Mouse (Mus musculus): ENCODE results near the gene Eif5. TPM values are rescaled to one million over a fixed set of nuclear protein-coding genes. Genes with fewer than 3 reads are reported as not detected.

Gene Eif5
- total and polyA plus RNA-seq, 3 experiments = 39.4 to 170 (median 160) TPM

- peaks cover 30% of the 10 kb centered on the region for H3K36me3 ChIP-seq (ENCODE audit: control insufficient read depth, insufficient read depth, low read length)
- H3K4me3 ChIP-seq = peak overlapping the region; percentile 65
- intact Hi-C loops (cut with DNase I) = loop anchor here (2.0 kb wide), 1 partner anchor 37 kb away; the partner anchor contains the start of gene Mark3
- H3K27me3 ChIP-seq (ENCODE audit: control insufficient read depth, insufficient read depth, low read length) = no peaks in the 10 kb centered on the region
- peak overlapping the region; percentile 95 for H3K27ac ChIP-seq
- WGBS = under 1% methylated on average over 22 of the region's 22 CpGs
- no peak for DNase-seq
- H3K79me2 ChIP-seq (replicated peaks; ENCODE audit: control insufficient read depth, insufficient read depth, low read length) = 0 out of 2 replicates have a peak, but pooled peaks cover 3% of the 10 kb centered on the region
- H3K9ac ChIP-seq (ENCODE audit: low read depth, low read length) = peak overlapping the region; percentile 96
- no peak for TF ChIP-seq EP300 (IDR thresholded peaks at IDR 0.05; ENCODE audit: insufficient read depth, low read depth, low read length)
- no peak for TF ChIP-seq POLR2A (IDR thresholded peaks at IDR 0.05; ENCODE audit: insufficient read depth, low read depth, low read length)
- no peak for TF ChIP-seq CTCF (IDR thresholded peaks at IDR 0.05)
- H3K4me1 ChIP-seq (ENCODE audit: control insufficient read depth, insufficient read depth, low read length) = peaks cover 2% of the 10 kb centered on the region
Observed at GRCm38 (mm10) chr12:111537341-111537740, 475 bp upstream of the Eif5 start.

DNA sequence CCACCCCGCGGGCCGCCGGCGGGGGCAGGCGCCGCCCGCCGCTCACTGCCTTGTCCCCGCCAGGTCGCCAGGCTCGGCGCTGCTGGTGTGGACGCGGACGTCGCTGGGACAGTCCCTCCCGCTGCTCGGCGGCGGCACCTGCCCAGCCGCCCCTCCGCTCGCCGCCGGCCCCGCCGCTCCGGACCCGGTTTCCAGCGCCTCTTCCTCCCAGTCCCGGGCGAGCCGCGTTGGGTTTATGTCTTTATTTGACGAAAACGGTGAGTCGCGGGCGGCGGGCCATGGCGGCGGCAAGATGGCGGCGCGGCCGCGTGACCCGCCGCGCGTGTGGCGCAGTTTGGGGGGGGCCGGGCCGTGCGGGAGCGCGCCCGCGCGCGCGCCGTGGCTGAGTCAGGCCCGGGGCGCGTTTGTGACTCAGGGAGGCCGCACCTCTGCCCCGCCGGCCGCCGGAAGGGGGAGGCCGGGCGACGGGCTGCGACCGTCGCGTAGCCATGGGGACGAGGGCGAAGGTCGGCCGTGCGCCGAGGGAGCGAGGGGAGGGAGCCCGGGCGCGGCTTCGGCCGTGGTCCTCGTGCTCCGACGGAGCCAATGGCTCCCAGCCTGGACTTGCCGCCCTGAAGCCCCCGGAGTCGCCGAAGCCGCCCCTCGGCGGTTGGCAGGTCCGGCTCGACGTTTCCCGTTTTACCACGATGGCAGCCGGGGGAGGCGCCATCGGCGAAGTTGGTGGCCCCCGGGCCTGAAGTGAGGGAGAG is 650 bp downstream of the Eif5 start:
- WGBS = under 1% methylated on average over 108 of the region's 111 CpGs

DNA sequence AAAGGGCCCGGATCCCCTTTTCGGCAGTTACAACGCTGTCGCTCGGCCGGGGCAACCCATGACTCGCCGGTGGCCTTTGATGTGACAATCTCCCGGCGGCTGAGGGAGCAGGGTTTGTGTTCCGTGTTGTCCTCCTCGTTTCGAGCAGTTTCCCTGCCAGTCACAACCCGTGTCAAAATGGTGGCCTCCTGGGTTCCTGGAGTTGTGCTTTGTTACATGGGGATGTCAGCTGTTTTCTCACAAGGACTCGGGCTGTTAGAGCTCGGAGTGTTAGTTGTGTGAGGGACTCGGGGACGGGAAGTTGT is 1.2 kb downstream of the Eif5 start:
- H3K27me3 ChIP-seq (ENCODE audit: control insufficient read depth, insufficient read depth, low read length) = no peaks in the 10 kb centered on the region
- intact Hi-C loops (cut with DNase I) = no loop called here
- H3K36me3 ChIP-seq (ENCODE audit: control insufficient read depth, insufficient read depth, low read length) = peaks cover 41% of the 10 kb centered on the region
- H3K4me3 ChIP-seq = peak overlapping the region; percentile 77
- peak overlapping the region; percentile 99 for H3K27ac ChIP-seq
- no peak for DNase-seq
- H3K79me2 ChIP-seq (replicated peaks; ENCODE audit: control insufficient read depth, insufficient read depth, low read length) = peaks cover 3% of the 10 kb centered on the region; the same call in 1 of the 2 replicates
- 2% methylated on average over 18 of the region's 18 CpGs for WGBS
- TF ChIP-seq EP300 (IDR thresholded peaks at IDR 0.05; ENCODE audit: insufficient read depth, low read depth, low read length) (no peak), POLR2A (IDR thresholded peaks at IDR 0.05; ENCODE audit: insufficient read depth, low read depth, low read length) (no peak), CTCF (IDR thresholded peaks at IDR 0.05) (no peak)
- peaks cover 2% of the 10 kb centered on the region for H3K4me1 ChIP-seq (ENCODE audit: control insufficient read depth, insufficient read depth, low read length)
- H3K9ac ChIP-seq (ENCODE audit: low read depth, low read length) = peak overlapping the region; percentile 90

More for the DNA sequence above, 650 bp downstream of the Eif5 start:
- H3K4me1 ChIP-seq (ENCODE audit: control insufficient read depth, insufficient read depth, low read length) = peaks cover 2% of the 10 kb centered on the region
- no peaks in the 10 kb centered on the region for H3K27me3 ChIP-seq (ENCODE audit: control insufficient read depth, insufficient read depth, low read length)
- H3K9ac ChIP-seq (ENCODE audit: low read depth, low read length) = peak overlapping the region; percentile 90
- TF ChIP-seq POLR2A (IDR thresholded peaks at IDR 0.05; ENCODE audit: insufficient read depth, low read depth, low read length) (no peak), CTCF (IDR thresholded peaks at IDR 0.05) (no peak), EP300 (IDR thresholded peaks at IDR 0.05; ENCODE audit: insufficient read depth, low read depth, low read length) (no peak)
- peak overlapping the region; percentile 77 for H3K4me3 ChIP-seq
- 0 out of 2 replicates have a peak, but pooled peaks cover 3% of the 10 kb centered on the region for H3K79me2 ChIP-seq (replicated peaks; ENCODE audit: control insufficient read depth, insufficient read depth, low read length)
- intact Hi-C loops (cut with DNase I) = no loop called here
- DNase-seq = peak; percentile 88 to 91
- H3K27ac ChIP-seq = peak overlapping the region; percentile 99
- H3K36me3 ChIP-seq (ENCODE audit: control insufficient read depth, insufficient read depth, low read length) = peaks cover 37% of the 10 kb centered on the region

- peaks cover 24% of the 10 kb centered on the region for H3K36me3 ChIP-seq (ENCODE audit: control insufficient read depth, insufficient read depth, low read length)
- no peak for TF ChIP-seq CTCF (IDR thresholded peaks at IDR 0.05)
- TF ChIP-seq POLR2A (IDR thresholded peaks at IDR 0.05; ENCODE audit: insufficient read depth, low read depth, low read length) = no peak
- no peak for TF ChIP-seq EP300 (IDR thresholded peaks at IDR 0.05; ENCODE audit: insufficient read depth, low read depth, low read length)
- WGBS = 87% methylated on average over 3 of the region's 3 CpGs
- no peaks in the 10 kb centered on the region for H3K4me1 ChIP-seq (ENCODE audit: control insufficient read depth, insufficient read depth, low read length)
- H3K9ac ChIP-seq (ENCODE audit: low read depth, low read length) = no peak overlapping the region
- no peak overlapping the region for H3K4me3 ChIP-seq
- no peaks in the 10 kb centered on the region for H3K27me3 ChIP-seq (ENCODE audit: control insufficient read depth, insufficient read depth, low read length)
- H3K79me2 ChIP-seq (replicated peaks; ENCODE audit: control insufficient read depth, insufficient read depth, low read length) = no peaks in the 10 kb centered on the region; the same call in 1 of the 2 replicates
- intact Hi-C loops (cut with DNase I) = loop anchor here (5.0 kb wide), 1 partner anchor 100 kb away; no protein-coding TSS in a partner anchor
- no peak overlapping the region for H3K27ac ChIP-seq
- DNase-seq = no peak
Observed at GRCm38 (mm10) chr12:111547070-111547469, 9.3 kb downstream of the Eif5 start.

DNA sequence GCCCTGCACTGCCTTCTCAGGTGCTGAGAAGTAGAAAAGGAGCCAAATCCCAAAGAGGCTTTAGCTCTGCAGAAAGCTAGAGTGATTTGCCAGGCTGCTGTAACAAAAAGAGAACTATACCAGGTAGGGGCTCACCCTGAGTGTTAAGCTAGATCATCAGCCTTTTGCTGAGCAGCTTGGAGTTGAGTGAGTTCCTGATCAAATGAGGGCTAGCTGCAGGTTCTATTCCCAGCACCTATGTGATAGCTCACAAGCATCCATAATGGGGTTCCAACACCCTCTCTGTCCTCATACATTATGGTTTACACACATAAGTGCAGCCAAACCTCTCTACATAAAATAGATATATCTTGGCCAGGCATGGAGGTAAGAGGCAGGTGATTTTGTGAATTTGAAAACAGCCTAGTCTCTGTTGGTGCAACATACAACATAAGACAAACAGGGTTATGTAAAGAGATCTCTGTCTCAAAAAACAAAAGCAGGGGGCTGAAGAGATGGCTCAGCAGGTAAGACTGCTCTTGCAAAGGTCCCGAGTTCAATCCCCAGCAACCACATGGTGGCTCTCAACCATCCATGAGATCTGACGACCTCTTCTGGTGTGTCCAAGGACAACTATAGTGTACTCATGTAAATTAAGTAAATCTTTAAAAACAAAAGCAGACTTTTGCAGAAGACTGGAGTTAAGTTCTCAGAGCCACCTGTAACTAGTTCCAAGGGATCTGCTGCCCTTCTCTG is 10.9 kb downstream of the Eif5 start:
- Histone ChIP-seq H3K27me3 (ENCODE audit: control insufficient read depth, insufficient read depth, low read length) (no peaks in the 10 kb centered on the region), H3K9ac (ENCODE audit: low read depth, low read length) (no peak overlapping the region), H3K27ac (no peak overlapping the region), H3K79me2 (replicated peaks; ENCODE audit: control insufficient read depth, insufficient read depth, low read length) (no peaks in the 10 kb centered on the region), H3K4me3 (no peak overlapping the region), H3K4me1 (ENCODE audit: control insufficient read depth, insufficient read depth, low read length) (no peaks in the 10 kb centered on the region), H3K36me3 (ENCODE audit: control insufficient read depth, insufficient read depth, low read length) (peaks cover 14% of the 10 kb centered on the region)
- WGBS = 56% methylated on average over 2 of the region's 2 CpGs
- intact Hi-C loops (cut with DNase I) = loop anchor here (5.0 kb wide), 1 partner anchor 99 kb away; no protein-coding TSS in a partner anchor
- DNase-seq = no peak
- TF ChIP-seq EP300 (IDR thresholded peaks at IDR 0.05; ENCODE audit: insufficient read depth, low read depth, low read length) (no peak), CTCF (IDR thresholded peaks at IDR 0.05) (no peak), POLR2A (IDR thresholded peaks at IDR 0.05; ENCODE audit: insufficient read depth, low read depth, low read length) (no peak)
